Mouse (Mus musculus) retina, embryonic 14.5 days (tissue): ENCODE measurements around the gene H2-DMb1.

Experiments
- DNase-seq: peaks from one replicate; pipeline ENCODE4 v3.0.0-alpha.2; 2015; ENCODE audit warnings: low spot score

H2-DMb1 gene

DNA sequence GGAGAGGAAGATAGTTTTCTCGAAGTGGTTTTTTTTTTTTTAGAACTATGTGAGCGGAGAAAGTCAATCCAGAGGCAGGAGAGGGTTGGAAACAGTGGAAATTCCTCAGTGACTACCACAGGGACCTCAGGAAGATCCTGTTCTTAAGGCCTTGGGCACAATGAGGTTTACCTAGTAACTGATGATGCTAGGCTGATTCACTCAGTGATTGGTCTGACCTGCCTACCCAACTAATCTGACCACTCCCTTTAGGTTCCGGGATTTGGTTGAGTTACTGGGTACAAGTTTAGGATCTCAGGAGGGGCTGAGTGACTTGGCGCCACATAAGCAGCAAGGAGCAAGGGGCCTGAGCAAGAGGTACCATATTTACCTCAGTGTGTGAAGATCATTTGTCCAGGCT lies at the start of gene H2-DMb1:
H2-DMb1 (plus strand) TSS at position 150 of the 400 bp plus-strand sequence.
- peak; percentile 55 for DNase-seq

DNA sequence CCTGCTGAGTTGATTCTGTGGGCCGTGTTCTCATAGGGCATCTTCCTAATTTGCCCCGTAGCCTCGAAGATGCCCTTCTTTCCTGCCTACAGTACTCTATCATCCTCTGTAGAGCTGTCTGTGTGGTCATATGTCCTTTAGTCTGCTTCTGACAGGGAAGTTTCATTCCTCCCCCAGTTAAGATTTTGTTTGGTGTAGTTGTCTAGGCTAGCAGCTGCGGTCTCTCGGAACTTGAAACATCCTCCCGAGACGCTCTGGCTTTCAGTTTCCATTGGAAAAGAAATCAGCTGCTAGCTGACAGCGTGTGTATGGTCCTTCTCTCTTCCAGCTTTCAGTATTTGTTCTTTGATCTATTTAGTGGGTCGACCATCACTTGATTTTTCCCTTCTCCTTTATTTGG lies 48.1 kb upstream of the H2-DMb1 start:
- no peak for DNase-seq

DNA sequence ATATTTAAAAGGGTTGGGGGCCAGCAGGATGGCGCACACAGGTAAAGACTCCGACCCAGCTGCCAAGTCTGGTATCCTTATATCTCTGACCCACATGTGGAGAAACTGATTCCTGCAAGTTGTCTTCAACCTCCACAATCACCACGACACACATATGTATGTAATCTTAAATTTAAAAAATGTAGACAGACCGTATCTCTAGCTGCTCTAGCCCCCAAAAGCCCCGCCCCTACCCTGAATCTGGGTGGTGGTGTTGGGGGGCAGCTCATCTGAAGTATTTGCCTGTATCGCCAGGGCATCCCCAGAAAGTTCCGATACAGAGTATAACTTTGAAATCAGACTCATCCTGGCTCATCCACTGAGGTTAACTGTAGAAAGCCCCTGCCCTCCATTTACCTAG lies 46.3 kb upstream of the H2-DMb1 start:
- DNase-seq: no peak

DNA sequence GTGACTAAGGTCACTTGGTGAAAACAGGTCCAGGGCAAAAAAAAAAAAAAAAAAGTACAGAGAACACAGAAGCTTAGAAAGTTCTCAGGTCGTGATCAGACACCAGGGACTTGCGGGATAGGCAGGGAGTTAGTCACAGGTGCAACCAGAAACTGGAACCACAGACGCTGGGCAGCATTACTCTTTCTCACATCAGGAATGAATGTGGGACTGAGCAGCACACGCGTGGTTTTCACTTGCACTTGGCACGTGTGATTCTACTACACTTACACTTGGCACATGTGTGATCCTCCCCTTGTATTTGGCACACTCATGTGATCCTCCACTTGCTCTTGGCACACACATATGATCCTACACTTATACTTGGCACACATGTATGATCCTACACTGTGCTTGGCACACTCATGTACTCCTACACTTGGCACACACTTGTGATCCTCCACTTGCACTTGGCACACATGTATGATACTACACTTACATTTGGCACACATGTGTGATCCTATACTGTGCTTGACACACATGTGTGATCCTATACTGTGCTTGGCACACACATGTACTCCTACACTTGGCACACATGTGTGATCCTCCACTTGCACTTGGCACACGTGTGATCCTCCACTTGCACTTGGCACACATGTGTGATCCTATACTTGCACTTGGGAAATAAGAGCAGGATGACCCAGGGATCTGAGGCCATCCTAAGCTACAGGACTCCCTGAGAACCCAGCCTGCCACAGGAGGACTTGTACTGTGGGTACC lies 45.6 kb upstream of the H2-DMb1 start:
- DNase-seq: no peak

DNA sequence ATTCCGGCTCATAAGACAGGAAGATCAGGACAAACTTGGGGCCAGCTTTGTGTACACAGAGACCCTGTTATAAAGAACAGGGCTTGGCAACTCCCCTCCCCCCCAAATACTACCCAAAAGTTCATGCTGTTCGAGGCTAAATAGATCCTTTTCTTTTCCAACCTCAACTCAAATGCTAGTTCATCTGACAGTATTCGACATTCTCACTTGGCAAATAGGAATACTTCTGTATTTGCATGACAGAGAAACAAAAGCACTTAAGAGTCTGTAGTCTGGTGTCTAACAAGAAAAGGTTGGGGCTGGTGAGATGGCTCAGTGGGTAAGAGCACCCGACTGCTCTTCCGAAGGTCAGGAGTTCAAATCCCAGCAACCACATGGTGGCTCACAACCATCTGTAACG lies 44.4 kb upstream of the H2-DMb1 start:
- DNase-seq: no peak

DNA sequence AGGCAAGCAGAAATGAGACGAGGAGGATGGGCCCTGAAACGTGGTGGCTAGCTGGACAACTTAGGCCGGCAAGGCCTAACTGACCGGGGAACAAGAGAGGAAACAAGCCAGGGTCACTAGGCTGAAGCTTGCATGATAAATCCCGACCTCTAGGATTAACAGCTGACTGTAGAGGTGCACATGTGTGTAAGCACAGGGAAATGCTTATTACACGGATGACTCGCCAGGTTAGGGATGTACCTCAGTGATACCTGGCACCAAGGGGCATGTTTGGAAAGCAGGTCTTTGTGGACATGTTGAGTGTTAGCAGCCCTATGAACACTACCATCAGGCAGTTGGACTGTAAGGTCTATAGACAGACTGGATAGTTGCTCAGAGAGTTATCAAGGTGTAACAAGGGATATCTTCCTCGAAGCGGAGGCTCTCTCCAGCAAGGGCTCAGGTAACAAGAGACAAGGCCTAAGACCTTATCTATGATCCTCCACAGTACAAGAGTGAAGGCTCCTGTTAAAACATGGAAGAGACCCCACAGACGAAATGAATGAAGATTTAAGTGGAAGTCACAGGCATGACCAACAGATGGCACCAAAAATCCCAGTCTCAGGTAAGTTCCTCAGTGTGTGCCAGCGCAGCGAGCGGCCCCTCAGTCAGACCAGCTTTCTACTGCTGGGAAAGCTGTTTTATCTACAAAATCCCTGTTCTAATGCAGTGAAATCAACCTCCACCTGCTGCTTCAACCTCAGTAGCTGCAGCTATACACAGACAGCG lies 43.6 kb upstream of the H2-DMb1 start:
- no peak for DNase-seq

DNA sequence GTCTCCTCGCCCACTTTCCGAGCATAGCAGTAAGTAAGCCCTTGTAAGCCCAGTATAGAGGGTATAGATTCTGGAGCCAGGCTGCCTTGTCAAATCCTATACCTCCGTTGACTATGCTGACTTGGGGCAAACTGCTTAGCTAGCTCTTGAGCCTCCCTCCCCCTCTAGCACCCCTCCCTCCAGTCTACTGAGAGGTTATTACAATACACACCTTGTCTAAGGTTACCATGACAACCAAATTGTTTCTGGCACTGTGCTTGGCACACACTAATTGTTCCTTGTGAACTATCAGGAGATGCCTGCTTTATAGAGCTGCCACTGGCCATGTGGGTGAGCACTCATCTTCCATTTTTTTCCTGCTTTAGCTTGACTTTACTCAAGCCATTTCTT lies 43.1 kb upstream of the H2-DMb1 start:
- DNase-seq: no peak

DNA sequence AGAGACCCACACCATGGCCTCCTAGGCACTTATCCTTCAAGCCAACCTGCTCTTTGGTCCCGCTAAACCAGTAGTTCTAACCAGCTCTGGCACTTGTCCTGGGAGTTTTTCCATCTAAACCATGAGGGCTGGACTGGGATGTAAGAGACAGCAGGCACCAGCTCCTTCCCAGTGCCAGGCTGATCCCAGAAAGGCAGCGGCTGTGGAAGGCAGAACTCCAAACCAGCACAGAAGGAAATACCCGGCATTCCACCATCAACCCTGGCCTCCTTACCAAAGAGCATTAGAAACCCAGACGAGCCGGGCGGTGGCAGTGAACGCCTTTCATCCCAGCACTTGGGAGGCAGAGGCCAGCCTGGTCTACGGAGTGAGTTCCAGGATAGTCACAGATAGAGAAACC lies 42.6 kb upstream of the H2-DMb1 start:
- DNase-seq: no peak

DNA sequence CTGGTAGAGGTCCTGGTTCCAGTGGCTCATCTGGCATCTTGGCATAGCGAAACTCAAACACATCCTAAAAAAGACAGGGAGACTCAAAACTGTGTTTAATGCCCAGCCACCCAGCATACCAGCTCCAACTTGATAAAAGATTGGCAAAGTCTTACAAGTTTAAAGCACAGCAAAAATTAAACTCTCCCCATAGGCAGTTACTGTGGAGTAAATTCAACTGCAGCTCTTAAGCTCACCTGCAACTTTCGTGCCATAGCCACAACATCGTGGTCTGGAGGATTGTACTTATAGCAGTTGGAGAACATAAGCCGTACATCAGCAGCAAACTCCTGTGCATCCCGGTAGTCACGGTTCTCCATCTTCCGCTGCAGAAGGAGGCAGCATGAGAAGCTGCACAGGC lies 38.8 kb upstream of the H2-DMb1 start:
- no peak for DNase-seq

DNA sequence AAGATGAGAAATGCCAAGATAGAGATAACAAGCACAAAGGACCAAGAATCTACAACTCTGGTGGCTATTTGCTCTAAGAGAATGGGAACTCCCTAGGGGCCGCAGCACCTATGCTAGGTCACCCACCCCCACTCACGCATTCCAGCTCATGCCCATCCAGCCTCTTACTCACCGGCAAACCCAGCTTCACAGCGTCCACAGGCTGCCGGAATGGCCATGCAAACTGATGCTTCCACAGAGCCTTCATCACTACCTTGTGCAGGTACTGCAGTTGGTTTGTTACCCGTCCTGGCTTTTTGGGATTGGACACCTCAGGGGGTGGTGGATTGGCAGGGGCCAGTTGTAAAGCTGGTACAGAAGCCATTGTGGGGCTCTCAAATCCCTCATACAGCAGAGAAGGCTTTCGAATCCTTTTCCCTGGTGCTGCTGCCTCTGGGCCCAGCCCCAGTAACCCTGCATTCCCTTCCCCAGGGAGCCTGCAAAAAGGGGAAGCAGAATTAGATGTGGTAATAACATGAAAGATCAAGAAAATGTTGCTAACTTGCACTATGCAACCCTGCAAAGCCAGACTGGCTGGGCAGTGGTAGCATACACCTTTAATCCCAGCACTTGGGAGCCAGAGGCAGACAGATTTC lies 36.0 kb upstream of the H2-DMb1 start:
- DNase-seq: no peak

DNA sequence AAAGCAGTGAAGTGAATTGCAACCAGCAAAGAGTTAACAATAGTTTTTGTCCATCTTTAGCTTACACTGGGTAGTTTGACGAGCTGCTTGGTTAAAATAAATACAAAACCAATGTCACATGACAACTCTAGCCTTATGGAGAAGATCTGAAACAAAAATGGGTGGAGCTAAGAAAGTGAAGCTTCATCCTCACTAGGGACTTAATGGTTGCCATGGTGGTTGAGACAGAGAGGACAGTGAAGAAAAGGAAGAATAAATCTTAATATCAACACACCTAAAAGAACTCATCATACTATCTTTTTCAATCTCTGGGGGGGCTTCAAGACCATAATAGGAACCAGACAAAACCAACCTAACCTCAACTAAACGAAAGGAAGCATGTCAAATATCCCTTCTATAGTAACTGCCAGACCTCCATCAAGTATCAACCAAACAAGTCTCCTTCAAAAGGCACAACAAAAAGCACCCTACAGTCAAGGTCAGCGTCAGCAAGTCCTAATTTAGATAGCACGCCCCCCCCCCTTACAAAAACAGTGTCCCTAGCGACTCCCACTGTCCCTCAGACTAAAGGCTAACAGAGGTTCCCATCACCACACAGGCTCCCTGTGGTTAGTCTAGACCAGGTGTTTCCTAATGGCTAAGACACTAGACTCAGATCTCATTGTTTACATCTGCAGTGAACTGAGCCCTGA lies 35.3 kb upstream of the H2-DMb1 start:
- DNase-seq: peak; percentile 44

DNA sequence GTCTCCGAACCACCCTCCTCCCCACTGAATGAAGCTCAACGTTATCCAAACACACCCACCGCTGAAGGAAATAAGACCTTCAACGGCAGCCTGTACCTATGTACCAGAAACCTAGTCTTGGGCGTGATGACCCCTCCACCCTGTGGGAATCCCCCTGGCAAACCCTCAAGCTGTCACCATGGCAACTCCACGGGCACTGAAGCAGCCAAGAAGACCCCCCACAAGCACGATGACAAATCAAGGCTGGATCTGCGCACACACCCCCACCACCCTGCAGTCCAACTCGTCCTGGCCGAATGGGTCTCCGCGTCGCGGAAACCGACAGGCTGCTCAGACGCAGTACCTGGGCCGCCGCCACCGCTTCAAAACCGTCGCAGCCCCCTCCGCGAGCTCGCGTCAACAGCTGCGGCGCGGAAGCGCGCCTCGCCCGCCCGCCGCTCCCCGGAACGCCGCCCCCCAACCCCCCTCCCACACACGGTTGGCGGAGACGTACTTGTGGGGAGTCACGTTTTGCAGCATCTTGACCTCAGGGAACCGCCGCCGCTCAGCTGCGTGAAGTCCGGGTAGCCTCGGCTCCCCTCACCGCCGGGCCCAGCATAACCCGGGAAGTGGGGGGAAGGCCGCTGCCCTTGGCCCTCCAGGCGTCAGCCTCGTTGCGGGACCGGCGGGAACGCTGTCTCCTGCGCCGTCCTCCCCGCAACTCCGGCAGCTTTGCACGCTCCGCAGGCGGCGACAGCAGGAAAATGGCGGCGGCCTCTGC lies 34.6 kb upstream of the H2-DMb1 start:
- DNase-seq: peak; percentile 54

DNA sequence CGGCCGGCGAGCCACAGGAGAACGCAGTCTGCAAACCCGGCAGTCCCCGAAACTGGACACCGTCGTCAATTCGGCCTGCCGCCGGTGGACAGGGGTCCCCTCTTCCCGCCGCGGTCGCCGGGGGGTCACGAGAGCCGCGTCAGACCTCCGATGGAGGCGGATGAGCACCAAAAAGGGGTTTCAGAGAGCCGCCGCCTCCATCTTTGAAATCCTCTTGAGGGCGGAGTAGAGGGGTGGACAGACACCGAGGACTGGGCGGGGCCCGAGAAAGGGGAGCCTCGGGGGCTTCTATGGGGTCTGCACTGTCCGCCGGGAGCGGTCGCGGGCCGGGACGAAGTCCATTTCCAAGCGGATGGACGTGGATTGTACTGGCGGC lies 34.0 kb upstream of the H2-DMb1 start:
- no peak for DNase-seq

DNA sequence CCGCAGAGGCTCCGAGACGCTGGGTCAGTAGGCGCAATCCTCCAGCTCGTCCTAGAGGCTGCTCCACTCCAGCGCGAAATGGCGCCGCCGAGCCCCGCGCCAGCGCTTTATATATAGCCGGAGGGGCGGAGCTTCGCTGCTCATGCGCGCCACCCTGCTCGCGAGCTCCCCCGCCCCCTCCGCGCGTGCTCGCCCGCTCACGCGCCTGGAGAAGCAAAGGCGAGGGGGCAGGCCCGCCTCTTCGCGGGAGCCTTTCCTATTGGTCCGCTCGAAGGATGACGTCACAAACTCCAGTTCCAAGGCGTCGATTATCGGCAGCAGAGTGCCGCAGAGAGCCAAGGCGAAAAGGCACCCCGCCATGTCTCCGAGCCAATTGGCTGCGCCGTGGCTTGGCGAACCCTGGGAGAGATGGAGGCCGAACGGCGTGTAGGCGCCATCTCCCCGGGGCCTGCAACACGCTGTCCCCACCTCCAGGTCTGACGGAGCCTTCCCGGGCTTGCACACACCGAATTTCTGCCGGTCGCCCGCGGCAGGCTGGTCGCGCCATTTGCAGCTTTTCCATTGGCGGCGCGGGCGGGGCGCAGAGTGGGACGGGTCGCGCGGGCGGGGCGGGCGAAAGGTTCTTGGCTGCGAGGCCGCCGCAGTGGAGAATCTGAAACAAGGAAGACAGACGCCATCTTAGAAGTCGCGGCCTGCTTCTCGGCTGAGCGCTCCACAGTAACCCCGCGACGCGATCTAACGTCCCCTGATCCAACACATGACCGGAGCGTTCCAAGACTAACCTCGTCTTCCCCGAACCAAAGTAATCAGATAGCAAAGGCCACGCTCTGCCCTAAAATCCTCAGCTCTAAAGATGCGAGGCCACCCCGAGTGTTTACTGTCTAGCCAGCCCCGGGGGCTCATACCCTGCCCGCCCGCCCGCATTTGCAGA lies 33.4 kb upstream of the H2-DMb1 start, which contains the start of gene H2-DMa:
H2-DMa (plus strand) TSS at position 293 of the 931 bp plus-strand sequence.
- DNase-seq: peak; percentile 99

DNA sequence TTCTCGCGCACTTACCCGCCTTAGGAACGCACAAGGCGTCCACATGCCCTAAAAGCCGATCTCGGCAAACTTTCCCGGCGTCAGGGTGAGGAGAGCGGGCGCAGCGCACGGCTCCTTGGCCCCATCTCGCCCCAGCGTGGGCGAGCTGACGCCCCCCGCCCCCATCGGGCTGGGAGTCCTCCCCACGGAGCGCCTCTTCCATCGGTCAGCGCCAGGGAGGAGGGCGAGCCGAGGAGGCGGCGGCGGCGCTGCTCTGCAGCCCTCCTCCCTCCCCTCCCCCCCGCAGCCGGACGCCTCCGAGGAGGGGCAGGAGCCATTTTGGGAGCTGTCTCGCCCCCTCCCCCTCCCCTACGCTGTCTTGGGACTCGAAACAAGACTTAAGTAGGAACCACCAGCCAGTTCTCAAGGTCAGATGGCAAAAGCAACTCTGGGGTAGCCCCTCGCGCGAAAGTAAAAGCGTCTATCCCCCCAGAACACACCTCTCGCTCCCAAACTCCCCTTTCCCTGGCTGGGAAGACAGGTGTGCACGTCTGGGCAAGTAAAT lies 32.6 kb upstream of the H2-DMb1 start:
- peak; percentile 82 for DNase-seq

DNA sequence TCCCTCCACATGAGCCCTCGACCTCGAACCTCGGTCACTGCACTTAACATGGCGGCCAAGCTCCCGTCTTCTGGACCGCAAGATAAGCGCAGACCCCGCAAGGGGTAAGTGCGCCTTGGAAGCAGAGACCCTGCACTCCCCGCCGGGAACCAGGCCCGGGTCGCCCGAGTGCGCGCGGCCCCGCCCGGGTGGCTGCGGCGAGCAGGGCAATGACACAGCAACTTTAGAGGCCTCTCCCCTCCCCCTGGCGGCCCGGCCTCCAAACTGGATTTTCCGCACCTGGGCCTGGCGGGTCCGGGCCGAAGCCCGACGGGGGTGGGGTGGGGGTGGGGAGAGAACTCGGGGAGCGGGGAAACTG lies 32.1 kb upstream of the H2-DMb1 start:
- no peak for DNase-seq

DNA sequence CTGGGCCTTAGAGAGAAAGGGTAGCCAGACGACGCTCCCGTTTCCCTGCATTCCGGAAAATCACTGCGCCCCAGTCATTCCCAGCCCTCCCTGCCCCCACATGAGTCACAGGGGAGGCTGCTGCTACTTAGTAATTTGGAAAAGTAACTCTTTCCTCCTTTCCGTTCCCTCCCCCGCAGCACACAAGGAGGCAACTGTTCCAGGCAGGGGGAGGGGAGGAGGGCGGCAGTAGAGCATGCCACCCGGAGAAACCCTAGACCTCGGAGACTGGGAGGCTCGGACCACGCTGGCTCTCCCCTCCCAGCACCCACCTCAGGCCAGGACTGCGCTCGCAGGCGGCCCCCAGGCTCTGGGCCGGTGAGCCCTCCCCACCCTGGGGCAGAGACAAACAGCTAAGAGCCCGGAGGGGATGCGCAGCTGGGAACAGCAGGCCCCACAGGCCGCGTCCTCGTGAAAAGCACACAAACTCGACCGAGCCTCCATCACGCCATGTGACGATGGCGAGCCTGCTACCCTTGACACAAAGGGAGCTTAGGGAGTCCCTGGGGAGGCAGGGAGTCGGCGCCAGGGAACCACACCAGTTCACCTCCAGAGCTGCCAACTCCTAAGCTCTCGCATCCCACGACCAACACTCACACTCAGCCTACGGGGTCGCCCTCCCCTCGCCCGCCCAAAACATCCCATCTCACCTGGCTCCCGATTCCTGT lies 31.5 kb upstream of the H2-DMb1 start:
- DNase-seq: peak; percentile 75

DNA sequence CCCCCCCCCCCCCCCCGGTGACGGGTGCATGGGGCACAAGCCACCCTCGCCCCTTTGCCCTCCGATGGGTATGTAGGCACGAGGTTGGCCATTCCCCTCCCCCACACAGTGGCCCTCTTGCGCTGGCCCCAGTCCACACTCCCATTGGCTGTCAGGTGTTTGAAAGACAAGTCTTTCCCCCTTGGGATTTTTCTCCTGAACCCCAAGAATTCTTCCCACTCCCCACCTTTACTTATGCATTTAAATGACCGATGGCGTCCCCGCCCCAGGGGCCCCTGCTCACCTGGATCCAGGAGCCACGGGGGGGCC lies 31.0 kb upstream of the H2-DMb1 start:
- DNase-seq: peak; percentile 82

DNA sequence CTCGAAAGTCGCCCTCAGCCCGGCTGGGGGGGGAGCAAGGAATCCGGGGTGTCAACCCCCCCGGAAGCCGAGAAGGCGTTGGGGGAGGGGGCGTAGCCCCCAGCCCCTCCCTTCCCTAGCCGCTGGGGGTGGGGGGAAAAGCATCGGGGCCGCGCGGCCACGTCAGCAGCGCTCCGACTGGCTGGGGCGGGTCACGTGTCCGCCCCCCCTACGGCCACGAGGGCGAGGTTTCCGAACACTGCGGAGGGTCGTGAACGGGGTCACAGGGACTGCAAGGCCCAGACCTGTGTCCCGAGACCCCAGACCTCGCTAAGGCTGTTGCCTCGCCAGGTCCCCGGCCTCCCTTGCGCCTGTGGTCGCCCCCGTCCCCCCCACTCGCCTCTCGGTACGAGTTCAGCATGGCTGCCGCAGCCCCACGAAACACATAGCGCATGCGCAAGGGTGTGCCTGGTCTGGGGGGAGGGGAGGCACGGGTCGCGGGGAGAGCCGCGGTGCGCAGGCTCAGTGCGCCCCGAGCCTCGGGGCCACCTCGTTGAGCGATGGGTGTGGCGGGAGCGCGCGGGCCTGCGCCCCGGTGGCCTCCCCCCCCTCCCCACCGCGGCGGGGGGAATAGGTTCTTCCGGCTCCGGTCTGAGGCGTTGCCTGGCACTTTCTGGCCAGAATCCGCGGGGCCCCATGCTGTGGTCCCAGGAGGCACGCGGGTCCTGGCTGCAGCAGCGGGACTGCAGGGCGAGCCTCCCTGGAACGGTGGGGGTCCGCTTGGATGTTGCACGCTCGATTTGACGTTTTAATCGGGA lies 30.5 kb upstream of the H2-DMb1 start, which contains the start of gene Brd2:
Brd2 (minus strand) TSS at position 447 of the 797 bp plus-strand sequence.
- peak; percentile 97 for DNase-seq
